Mouse (Mus musculus): ENCODE data around the gene Gm13119. TPM values are rescaled to one million over a fixed set of nuclear protein-coding genes. Genes with fewer than 3 reads are reported as not detected.
"Not testable (repeated sequence)": the region's sequence is repeated elsewhere in the genome, so short reads cannot be mapped to it uniquely, and the experiment has no call there.

Gm13119 gene
- polyA plus RNA-seq (2012; rRNA removed): not detected in 2 replicates

GRCm38 (mm10) chr4:144357642-144358041 is at the start of gene Gm13119:
Gene Gm13119, plus strand, starts transcription at chr4:144357942.
- not testable (repeated sequence) for H3K27ac ChIP-seq (ENCODE audit: control insufficient read depth, insufficient read depth, low read depth, low read length); H3K36me3 ChIP-seq (ENCODE audit: control insufficient read depth, insufficient read depth, low read length); H3K4me1 ChIP-seq (ENCODE audit: control insufficient read depth, insufficient read depth, low read length); H3K27me3 ChIP-seq (ENCODE audit: control insufficient read depth, insufficient read depth, low read length); H3K4me3 ChIP-seq (ENCODE audit: control insufficient read depth, low read depth, low read length)

- not testable (repeated sequence) for H3K4me3 ChIP-seq (ENCODE audit: control insufficient read depth, low read depth, low read length); H3K27me3 ChIP-seq (ENCODE audit: control insufficient read depth, insufficient read depth, low read length); H3K36me3 ChIP-seq (ENCODE audit: control insufficient read depth, insufficient read depth, low read length); H3K4me1 ChIP-seq (ENCODE audit: control insufficient read depth, insufficient read depth, low read length); H3K27ac ChIP-seq (ENCODE audit: control insufficient read depth, insufficient read depth, low read depth, low read length)
Measured at GRCm38 (mm10) chr4:144312666-144313460, 44.9 kb upstream of the Gm13119 start.

- not testable (repeated sequence) for H3K36me3 ChIP-seq (ENCODE audit: control insufficient read depth, insufficient read depth, low read length); H3K27me3 ChIP-seq (ENCODE audit: control insufficient read depth, insufficient read depth, low read length); H3K4me3 ChIP-seq (ENCODE audit: control insufficient read depth, low read depth, low read length); H3K27ac ChIP-seq (ENCODE audit: control insufficient read depth, insufficient read depth, low read depth, low read length); H3K4me1 ChIP-seq (ENCODE audit: control insufficient read depth, insufficient read depth, low read length)
Measured at GRCm38 (mm10) chr4:144329949-144330348, 27.8 kb upstream of the Gm13119 start, which contains the start of gene Gm13128. Gene Gm13128, plus strand, starts transcription at chr4:144330249.

- not testable (repeated sequence) for H3K27me3 ChIP-seq (ENCODE audit: control insufficient read depth, insufficient read depth, low read length); H3K4me1 ChIP-seq (ENCODE audit: control insufficient read depth, insufficient read depth, low read length); H3K36me3 ChIP-seq (ENCODE audit: control insufficient read depth, insufficient read depth, low read length); H3K27ac ChIP-seq (ENCODE audit: control insufficient read depth, insufficient read depth, low read depth, low read length); H3K4me3 ChIP-seq (ENCODE audit: control insufficient read depth, low read depth, low read length)
Measured at GRCm38 (mm10) chr4:144335856-144336255, 21.9 kb upstream of the Gm13119 start.

- Histone ChIP-seq H3K27ac (ENCODE audit: control insufficient read depth, insufficient read depth, low read depth, low read length) (no peak within 1 kb of the TSS), H3K4me3 (ENCODE audit: control insufficient read depth, low read depth, low read length) (no peak within 1 kb of the TSS), H3K4me1 (ENCODE audit: control insufficient read depth, insufficient read depth, low read length) (no peaks in the 10 kb centered on the region), H3K36me3 (ENCODE audit: control insufficient read depth, insufficient read depth, low read length) (no peaks in the 10 kb centered on the region), H3K27me3 (ENCODE audit: control insufficient read depth, insufficient read depth, low read length) (no peaks in the 10 kb centered on the region)
- TF ChIP-seq POLR2A (IDR thresholded peaks at IDR 0.05; ENCODE audit: control insufficient read depth, low read depth, low read length): no peak
- TF ChIP-seq CTCF (IDR thresholded peaks at IDR 0.05; ENCODE audit: control insufficient read depth, insufficient read depth, insufficient replicate concordance, low read depth, low read length): no peak
Measured at GRCm38 (mm10) chr4:144377911-144378310, 20.2 kb downstream of the Gm13119 start, which contains the start of gene Pramef20. Gene Pramef20, minus strand, starts transcription at chr4:144377933.

- no peak overlapping the region for H3K4me3 ChIP-seq (ENCODE audit: control insufficient read depth, low read depth, low read length)
Measured at GRCm38 (mm10) chr4:144396316-144396715, 38.6 kb downstream of the Gm13119 start.

GRCm38 (mm10) chr4:144402712-144403111 is 45.0 kb downstream of the Gm13119 start:
- no peaks in the 10 kb centered on the region for H3K27me3 ChIP-seq (ENCODE audit: control insufficient read depth, insufficient read depth, low read length)
- no peak overlapping the region for H3K4me3 ChIP-seq (ENCODE audit: control insufficient read depth, low read depth, low read length)
- H3K4me1 ChIP-seq (ENCODE audit: control insufficient read depth, insufficient read depth, low read length): peaks cover 7% of the 10 kb centered on the region
- no peak overlapping the region for H3K27ac ChIP-seq (ENCODE audit: control insufficient read depth, insufficient read depth, low read depth, low read length)
- H3K36me3 ChIP-seq (ENCODE audit: control insufficient read depth, insufficient read depth, low read length): no peaks in the 10 kb centered on the region
- TF ChIP-seq CTCF (IDR thresholded peaks at IDR 0.05; ENCODE audit: control insufficient read depth, insufficient read depth, insufficient replicate concordance, low read depth, low read length): no peak
- TF ChIP-seq POLR2A (IDR thresholded peaks at IDR 0.05; ENCODE audit: control insufficient read depth, low read depth, low read length): no peak

More at GRCm38 (mm10) chr4:144396316-144396715, 38.6 kb downstream of the Gm13119 start:
- TF ChIP-seq CTCF (IDR thresholded peaks at IDR 0.05; ENCODE audit: control insufficient read depth, insufficient read depth, insufficient replicate concordance, low read depth, low read length): no peak
- TF ChIP-seq POLR2A (IDR thresholded peaks at IDR 0.05; ENCODE audit: control insufficient read depth, low read depth, low read length): no peak
- H3K27me3 ChIP-seq (ENCODE audit: control insufficient read depth, insufficient read depth, low read length): no peaks in the 10 kb centered on the region
- H3K27ac ChIP-seq (ENCODE audit: control insufficient read depth, insufficient read depth, low read depth, low read length): no peak overlapping the region
- H3K36me3 ChIP-seq (ENCODE audit: control insufficient read depth, insufficient read depth, low read length): no peaks in the 10 kb centered on the region
- no peaks in the 10 kb centered on the region for H3K4me1 ChIP-seq (ENCODE audit: control insufficient read depth, insufficient read depth, low read length)

- Histone ChIP-seq H3K4me3 (ENCODE audit: control insufficient read depth, low read depth, low read length) (peak overlapping the region; percentile 74), H3K4me1 (ENCODE audit: control insufficient read depth, insufficient read depth, low read length) (peaks cover 7% of the 10 kb centered on the region), H3K27ac (ENCODE audit: control insufficient read depth, insufficient read depth, low read depth, low read length) (no peak overlapping the region), H3K27me3 (ENCODE audit: control insufficient read depth, insufficient read depth, low read length) (no peaks in the 10 kb centered on the region), H3K36me3 (ENCODE audit: control insufficient read depth, insufficient read depth, low read length) (no peaks in the 10 kb centered on the region)
- TF ChIP-seq CTCF (IDR thresholded peaks at IDR 0.05; ENCODE audit: control insufficient read depth, insufficient read depth, insufficient replicate concordance, low read depth, low read length) (no peak), POLR2A (IDR thresholded peaks at IDR 0.05; ENCODE audit: control insufficient read depth, low read depth, low read length) (0 out of 2 replicates have a peak, but pooled peaks have one; percentile 16)
Measured at GRCm38 (mm10) chr4:144404456-144405086, 46.8 kb downstream of the Gm13119 start.
